Mouse (Mus musculus) hindbrain, postnatal 0 days (tissue): Measurements from ENCODE around the gene Dct. TPM values are rescaled to one million over a fixed set of nuclear protein-coding genes. Genes with fewer than 3 reads are reported as not detected.

Source experiments
- ATAC-seq: fragments of 200-750 bp; cut with Nextera tagmentation; 2 replicates; pipeline ENCODE4 v1.8.0; 2017; ENCODE audit warnings: mild to moderate bottlenecking, moderate TSS enrichment, moderate library complexity
- DNase-seq: peaks from one replicate; pipeline ENCODE4 v3.0.0-alpha.2; 2015; ENCODE audit warnings: low spot score
- H3K27ac ChIP-seq: fragments of 300-500 bp; sonication (generic); 2 replicates; pipeline ENCODE4 v1.5.1; 2014; ENCODE audit warnings: mild to moderate bottlenecking
- H3K27me3 ChIP-seq: fragments of 300-500 bp; sonication (generic); 2 replicates; pipeline ENCODE4 v1.6.1; 2014; ENCODE audit warnings: low read length, mixed read lengths; ENCODE audit not compliant: insufficient read depth
- H3K36me3 ChIP-seq: fragments of 300-500 bp; sonication (generic); 2 replicates; pipeline ENCODE4 v1.6.1; 2014; ENCODE audit warnings: low read length, mixed read lengths; ENCODE audit not compliant: insufficient read depth
- H3K4me1 ChIP-seq: fragments of 300-500 bp; sonication (generic); 2 replicates; pipeline ENCODE4 v1.6.1; 2014; ENCODE audit warnings: antibody characterized with exemption, low read length, mixed read lengths; ENCODE audit not compliant: insufficient read depth
- H3K4me2 ChIP-seq: fragments of 300-500 bp; sonication (generic); 2 replicates; pipeline ENCODE4 v1.6.1; 2014; ENCODE audit warnings: low read depth, mild to moderate bottlenecking, low read length, moderate library complexity, mixed read lengths
- H3K4me3 ChIP-seq: fragments of 300-500 bp; sonication (generic); 2 replicates; pipeline ENCODE4 v1.5.1; 2014; ENCODE audit warnings: low read length
- H3K9ac ChIP-seq: fragments of 300-500 bp; sonication (generic); replicated peaks from 2 replicates; pipeline ENCODE4 v1.6.1; 2014; ENCODE audit warnings: mild to moderate bottlenecking, low read length, moderate library complexity, mixed read lengths
- H3K9me3 ChIP-seq: fragments of 300-500 bp; sonication (generic); 2 replicates; pipeline ENCODE4 v1.6.1; 2016; ENCODE audit warnings: low read length, mixed read lengths
- CTCF ChIP-seq: IDR thresholded peaks from 2 replicates; pipeline ENCODE4 v1.5.1; 2016; ENCODE audit warnings: antibody characterized with exemption, control low read depth, low read depth
- WGBS: fragments of 180-500 bp; shearing (Covaris S2); extraction: QIAGEN DNeasy Blood & Tissue Kit; methylation state at CpG from one replicate; pipeline ENCODE4 v1.1.7; 2014; 5-methylcytosine and 5-hydroxymethylcytosine counted together
- polyA plus RNA-seq: library from polyadenylated mRNA; unstranded; fragments of >200 nt; fragmentation: Nextera tagmentation; extraction: Ambion mirVana; gene quantifications from 2 replicates; pipeline ENCODE4 v1.2.1, GENCODE M21; 2015
- total RNA-seq: library from RNA; depleted of rRNA; stranded (reverse); fragments of >200 nt; gene quantifications from 2 replicates; pipeline ENCODE4 v1.2.3, GENCODE M21; 2014

The Dct gene
- total and polyA plus RNA-seq, 2 experiments from 2014 or later, result 0.10 to 0.70 TPM

DNA sequence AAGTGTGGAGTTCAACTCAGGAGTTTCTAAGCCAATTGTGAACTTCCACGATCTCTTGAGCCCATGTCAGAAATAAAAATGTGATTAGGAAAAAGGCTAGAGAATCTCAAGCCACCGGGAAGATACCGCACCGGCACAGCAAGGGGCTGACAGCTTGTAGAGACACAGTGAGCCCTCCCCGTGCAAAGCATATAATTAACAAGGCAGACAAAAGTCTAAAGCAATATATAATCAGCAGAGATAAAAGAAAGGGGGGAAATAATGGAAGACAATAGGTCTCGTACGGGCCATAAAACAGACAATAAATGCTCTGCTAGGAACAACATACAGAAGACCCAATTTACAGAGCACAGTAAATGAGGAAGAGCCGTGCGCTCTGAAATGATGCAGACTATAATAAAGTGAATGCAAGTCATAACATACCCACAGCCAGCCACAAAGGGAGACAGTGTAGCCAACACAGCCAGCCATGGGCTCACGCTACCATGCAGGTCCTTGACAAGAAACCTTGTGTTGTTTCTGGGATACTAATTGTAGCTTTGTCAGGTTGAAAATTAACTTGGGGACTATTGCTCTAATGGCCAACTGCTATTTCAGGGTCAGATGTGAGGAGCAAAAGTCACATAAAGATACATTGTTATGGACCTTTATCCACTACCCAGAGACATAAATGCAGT is 30.0 kb downstream of the Dct start:
- no peak overlapping the region for H3K27ac ChIP-seq
- H3K4me2 ChIP-seq, result no peak overlapping the region
- no peaks in the 10 kb centered on the region for H3K9me3 ChIP-seq
- no peaks in the 10 kb centered on the region for H3K36me3 ChIP-seq
- no peak overlapping the region for H3K4me3 ChIP-seq
- WGBS, result 37% methylated on average over 10 of the region's 10 CpGs
- TF ChIP-seq CTCF, result no peak
- ATAC-seq (no peak), DNase-seq (no peak)
- no peak overlapping the region for H3K9ac ChIP-seq
- no peaks in the 10 kb centered on the region for H3K4me1 ChIP-seq
- no peaks in the 10 kb centered on the region for H3K27me3 ChIP-seq

DNA sequence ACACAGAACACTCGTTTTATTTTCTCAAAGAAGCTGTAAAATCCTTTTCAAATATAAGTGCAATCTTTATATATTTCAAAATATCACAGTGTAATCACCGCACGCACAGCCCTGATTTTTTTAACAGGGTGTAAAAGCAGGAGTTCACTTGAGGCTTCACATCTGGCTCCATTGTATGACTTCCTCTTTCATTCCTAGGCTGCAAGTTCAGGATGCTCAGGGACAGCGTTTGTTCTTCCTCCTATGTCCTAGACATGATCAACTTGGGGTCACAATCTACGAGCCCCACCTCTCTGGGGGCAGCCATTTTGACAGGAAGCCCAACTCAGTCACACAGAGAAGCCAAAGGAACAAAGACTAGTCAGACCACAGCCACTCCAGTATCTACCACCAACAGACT is 32.7 kb downstream of the Dct start:
- no peak overlapping the region for H3K27ac ChIP-seq
- no peak for TF ChIP-seq CTCF
- no peaks in the 10 kb centered on the region for H3K9me3 ChIP-seq
- H3K9ac ChIP-seq, result no peak overlapping the region
- no peak overlapping the region for H3K4me3 ChIP-seq
- no peak overlapping the region for H3K4me2 ChIP-seq
- no peaks in the 10 kb centered on the region for H3K4me1 ChIP-seq
- no peaks in the 10 kb centered on the region for H3K36me3 ChIP-seq
- no peak for DNase-seq
- H3K27me3 ChIP-seq, result no peaks in the 10 kb centered on the region
- ATAC-seq, result no peak
- 84% methylated on average over 5 of the region's 5 CpGs for WGBS

DNA sequence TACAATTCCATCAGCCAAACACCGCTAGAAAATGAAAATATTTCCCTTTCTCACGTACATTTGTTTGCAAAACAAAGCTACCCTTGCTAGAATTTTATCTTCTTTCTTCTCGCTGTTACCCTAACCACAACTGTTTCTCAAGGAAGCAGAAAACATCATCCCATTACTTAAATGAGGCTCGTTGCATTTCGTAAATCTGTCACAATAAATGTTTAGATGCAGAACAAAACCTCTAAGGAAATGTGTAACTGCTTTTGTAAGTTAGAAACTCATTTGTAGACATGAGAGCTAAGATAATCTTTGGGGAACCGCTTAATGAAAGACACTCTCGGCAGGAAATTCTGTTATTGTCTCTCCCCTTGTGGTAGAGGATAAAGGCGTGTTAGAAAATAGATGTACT is 38.8 kb downstream of the Dct start:
- Histone ChIP-seq H3K4me2 (no peak overlapping the region), H3K4me3 (no peak overlapping the region), H3K27me3 (no peaks in the 10 kb centered on the region), H3K36me3 (no peaks in the 10 kb centered on the region), H3K27ac (no peak overlapping the region), H3K4me1 (no peaks in the 10 kb centered on the region), H3K9ac (no peak overlapping the region), H3K9me3 (no peaks in the 10 kb centered on the region)
- no peak for DNase-seq
- no peak for ATAC-seq
- TF ChIP-seq CTCF, result no peak
- WGBS, result 63% methylated on average over 8 of the region's 8 CpGs

DNA sequence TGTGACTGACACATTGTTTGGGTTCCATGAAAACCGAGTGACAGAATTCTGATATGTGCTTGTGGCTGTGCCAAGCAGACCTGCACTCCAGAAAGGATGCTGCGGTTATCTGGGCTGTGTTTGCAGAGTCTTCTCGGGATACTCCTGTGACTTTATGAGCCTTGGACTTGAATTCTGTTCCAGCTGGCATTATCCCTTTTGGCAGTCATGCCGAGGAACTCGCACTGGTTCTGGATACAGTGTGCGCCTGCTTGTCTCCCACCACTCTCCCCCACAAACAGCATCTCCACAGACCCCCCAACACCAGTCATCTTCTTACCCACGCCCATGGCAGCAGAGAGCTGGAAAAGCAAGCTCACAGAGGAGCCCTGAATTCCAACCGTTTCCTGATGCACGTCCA is 42.5 kb downstream of the Dct start:
- WGBS, result 60% methylated on average over 9 of the region's 9 CpGs
- Histone ChIP-seq H3K36me3 (no peaks in the 10 kb centered on the region), H3K4me2 (no peak overlapping the region), H3K27me3 (no peaks in the 10 kb centered on the region), H3K9ac (no peak overlapping the region), H3K4me3 (no peak overlapping the region), H3K4me1 (no peaks in the 10 kb centered on the region), H3K9me3 (no peaks in the 10 kb centered on the region), H3K27ac (no peak overlapping the region)
- ATAC-seq (no peak), DNase-seq (no peak)
- no peak for TF ChIP-seq CTCF

DNA sequence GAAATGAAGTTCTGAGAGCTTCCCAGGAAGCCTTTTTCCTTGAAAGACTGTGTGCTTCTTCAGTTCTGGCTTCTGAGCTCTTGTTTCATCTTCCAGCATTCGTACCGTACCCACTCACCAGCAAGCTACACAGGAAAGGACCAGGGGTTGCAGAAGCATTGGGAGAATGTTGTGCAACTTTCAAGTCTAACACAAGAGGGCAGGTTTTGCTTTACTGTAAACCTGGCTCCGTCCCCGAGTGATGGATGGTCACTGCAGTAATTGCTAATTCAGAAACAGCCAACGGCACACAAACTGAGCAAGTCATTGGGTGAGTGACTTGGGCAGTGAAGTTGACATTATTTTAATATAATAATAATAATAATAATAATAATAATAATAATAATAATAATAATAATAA is 46.3 kb downstream of the Dct start:
- Histone ChIP-seq H3K4me2 (no peak overlapping the region), H3K4me1 (peaks cover 7% of the 10 kb centered on the region; the same call in 1 of the 2 replicates), H3K36me3 (no peaks in the 10 kb centered on the region), H3K27ac (no peak overlapping the region), H3K27me3 (no peaks in the 10 kb centered on the region), H3K9ac (no peak overlapping the region), H3K4me3 (no peak overlapping the region), H3K9me3 (no peaks in the 10 kb centered on the region)
- 16% methylated on average over 5 of the region's 5 CpGs for WGBS
- TF ChIP-seq CTCF, result peak; percentile 84
- ATAC-seq (peak; percentile 67), DNase-seq (peak; percentile 89)

DNA sequence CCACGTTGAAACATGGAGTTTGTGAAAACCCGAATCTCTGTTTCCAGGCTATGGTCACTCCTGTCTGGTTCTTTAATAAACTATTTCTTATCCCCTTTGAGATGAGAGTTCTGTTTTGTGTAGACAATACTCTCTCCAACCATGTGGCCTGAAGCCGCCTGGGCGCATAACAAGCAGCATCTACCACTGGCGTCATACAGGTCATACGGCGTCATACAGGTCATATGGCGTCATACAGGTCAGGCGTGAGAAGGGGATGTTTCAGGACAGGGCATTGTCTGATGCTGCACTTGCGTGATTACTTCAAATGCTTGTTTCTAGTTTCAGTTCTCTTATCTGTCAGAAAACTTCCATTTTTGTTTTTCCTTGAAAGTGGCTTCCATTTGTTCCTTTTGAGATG is 47.6 kb downstream of the Dct start:
- 92% methylated on average over 10 of the region's 10 CpGs for WGBS
- no peak overlapping the region for H3K9ac ChIP-seq
- no peak overlapping the region for H3K4me3 ChIP-seq
- peaks cover 7% of the 10 kb centered on the region; the same call in 1 of the 2 replicates for H3K4me1 ChIP-seq
- DNase-seq (no peak), ATAC-seq (no peak)
- H3K9me3 ChIP-seq, result no peaks in the 10 kb centered on the region
- H3K27ac ChIP-seq, result no peak overlapping the region
- no peak for TF ChIP-seq CTCF
- no peak overlapping the region for H3K4me2 ChIP-seq
- H3K36me3 ChIP-seq, result no peaks in the 10 kb centered on the region
- H3K27me3 ChIP-seq, result no peaks in the 10 kb centered on the region

DNA sequence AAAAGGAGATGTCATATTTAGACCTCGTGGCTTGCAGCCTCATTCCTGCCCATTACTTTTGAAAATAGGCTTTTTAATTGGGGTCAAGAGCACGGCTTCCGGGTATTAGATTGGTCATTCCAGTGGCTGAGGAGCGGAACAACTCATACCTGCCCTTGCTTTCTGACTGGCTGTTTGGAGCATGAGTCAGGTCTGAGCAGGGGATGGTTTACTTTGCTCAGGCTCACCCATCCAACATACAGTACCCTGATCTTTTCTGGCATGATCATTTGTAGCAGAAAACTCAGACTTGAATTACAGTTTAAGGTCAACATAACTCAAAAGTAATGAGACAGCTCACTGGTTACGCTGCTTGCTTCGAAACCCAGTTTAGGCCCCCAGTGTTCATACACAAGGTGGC is 58.2 kb downstream of the Dct start:
- H3K36me3 ChIP-seq, result no peaks in the 10 kb centered on the region
- 93% methylated on average over 6 of the region's 6 CpGs for WGBS

More for the DNA sequence above, 58.2 kb downstream of the Dct start:
- Histone ChIP-seq H3K27me3 (no peaks in the 10 kb centered on the region), H3K4me1 (no peaks in the 10 kb centered on the region), H3K4me2 (no peak overlapping the region), H3K9me3 (no peaks in the 10 kb centered on the region), H3K27ac (no peak overlapping the region), H3K4me3 (no peak overlapping the region), H3K9ac (no peak overlapping the region)
- no peak for TF ChIP-seq CTCF
- DNase-seq (no peak), ATAC-seq (no peak)
